Mouse (Mus musculus): ENCODE measurements around the gene Aox1.

The Aox1 gene

DNA sequence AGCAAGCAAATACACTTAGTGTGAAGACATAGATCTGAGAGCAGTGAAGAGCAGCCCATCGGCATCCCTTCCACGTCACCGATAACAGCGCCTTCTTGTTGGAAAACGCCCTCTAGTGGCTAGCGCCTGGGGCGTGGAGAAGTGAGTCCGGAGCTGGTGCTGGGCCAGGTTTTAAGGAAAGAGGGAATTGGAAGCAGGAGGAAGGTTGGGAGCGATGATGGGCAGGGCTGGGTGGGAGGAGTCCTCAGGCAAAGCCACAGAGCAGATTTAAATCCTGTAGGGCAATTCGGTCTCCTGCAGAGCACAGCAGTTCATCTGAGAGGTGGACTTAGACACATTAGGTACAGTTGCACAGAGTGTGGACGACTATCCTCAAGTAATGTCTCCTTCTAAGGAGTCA is 83.1 kb downstream of the Aox1 start, which contains the start of gene Aox3:
Gene Aox3, plus strand, starts transcription at position 251 of the 400 bp plus-strand sequence.
- DNase-seq = peak; percentile 69 to 81

DNA sequence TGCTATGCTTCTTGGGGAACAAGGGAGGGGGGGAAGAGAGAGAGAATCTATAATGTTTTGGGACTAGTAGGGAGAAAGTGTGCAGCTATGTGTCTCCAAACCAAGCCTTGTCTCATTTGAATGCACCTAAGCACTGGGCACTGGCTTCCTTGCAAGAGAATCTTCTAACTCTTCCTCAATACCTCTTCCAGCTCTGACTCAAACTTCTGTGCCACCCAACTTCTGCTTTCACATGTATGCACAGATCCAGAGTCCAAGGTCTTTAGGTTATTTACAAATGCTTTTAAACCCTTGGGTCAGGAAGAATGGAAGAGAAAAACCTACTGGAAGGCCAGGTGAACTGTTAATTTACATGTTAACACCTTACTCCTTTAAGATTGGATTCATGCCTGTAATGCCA is 83.7 kb downstream of the Aox1 start:
- DNase-seq = no peak

DNA sequence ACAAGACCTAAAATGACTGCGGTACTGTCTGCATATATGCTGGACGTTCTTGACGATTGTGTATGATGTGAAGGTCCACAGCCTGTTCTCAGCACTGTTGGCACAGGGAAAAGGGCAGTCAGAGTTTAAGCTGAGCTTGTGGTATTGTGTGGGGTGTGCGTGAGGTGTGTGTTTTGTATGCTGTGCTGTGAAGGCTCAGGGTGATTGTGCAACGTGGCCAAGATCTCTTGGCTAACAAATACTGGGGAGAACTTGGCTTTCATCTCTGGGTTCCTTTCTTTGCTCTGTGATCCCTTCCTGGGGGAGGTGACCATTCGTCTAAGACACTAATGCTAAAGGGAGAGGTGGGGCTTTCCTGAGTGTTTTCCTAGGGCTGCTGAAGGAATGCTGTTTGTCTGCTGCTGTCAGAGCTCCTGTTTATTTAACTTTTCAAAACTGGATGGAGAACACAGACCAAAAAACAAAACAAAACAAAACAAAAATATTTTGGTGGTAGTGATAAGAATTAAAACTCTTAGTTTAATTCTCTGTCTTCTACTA is 84.4 kb downstream of the Aox1 start:
- DNase-seq = no peak

DNA sequence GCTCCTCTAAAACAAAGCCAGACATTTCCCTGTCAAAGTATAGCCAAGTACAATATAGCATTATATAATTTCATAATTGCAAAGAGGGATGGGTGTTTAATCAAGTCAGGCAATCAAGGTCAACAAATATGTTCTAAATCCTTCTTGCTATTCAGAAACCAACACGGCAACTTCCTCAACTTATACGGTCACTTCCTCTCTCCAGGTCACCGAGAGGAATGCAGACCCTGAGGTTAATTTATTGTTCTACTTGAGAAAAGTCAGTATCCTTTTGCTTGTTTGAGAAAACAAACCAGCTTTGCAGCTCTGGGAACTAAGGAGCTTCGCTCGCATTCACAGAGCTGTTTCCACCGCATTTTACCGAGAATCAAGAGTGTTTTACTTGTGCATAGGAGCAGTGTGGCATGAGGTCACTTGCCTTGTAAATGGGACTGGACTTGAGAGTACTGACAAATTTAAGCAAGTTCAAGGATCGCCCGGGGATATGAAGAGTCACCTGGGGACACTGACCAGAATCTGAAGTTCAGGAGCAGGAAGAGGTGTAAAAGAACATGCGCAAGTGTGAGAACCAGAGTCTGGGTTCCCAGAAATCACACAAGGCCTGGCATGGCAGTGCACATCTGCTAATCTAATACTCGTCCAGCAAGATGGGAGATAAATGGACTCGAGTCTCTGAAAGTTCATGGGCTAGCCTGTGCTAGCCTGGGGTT is 85.1 kb downstream of the Aox1 start:
- no peak for DNase-seq

DNA sequence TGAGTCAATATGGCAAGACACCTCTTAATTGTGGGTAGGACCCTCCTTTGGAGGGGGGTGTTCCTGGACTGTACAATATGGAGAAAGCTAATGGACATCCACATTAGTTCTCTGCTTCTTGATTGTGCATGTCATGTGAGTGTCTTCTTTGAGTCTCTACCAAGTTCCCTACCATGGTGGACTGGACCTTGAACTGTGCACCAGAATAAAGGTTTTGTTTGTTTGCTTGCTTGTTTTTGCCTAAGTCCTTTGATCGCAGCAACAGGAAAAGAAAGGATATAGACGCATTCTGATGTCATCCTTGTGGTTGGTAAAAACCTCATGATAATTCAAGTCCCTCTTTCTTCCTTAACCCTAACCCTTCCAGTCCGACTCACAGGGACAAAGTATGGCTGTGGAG is 88.5 kb downstream of the Aox1 start:
- DNase-seq = no peak

DNA sequence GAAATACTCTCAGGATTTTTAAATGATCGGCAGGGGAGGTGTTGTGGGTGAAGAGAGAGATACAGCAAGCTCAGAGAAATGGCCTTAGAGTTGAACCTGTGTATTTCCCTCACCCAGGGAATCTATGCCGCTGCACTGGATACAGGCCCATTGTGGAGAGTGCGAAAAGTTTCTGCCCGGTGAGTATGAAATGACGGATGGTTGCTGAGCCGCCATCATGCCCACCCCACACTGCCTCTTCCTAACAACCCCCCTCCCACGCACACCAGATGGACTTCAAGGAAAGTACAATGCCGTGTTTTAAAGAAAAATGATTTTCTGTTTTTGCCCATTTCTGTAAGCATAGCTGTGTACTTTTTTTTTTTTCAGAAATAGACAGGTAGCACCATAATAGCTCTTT is 95.2 kb downstream of the Aox1 start:
- DNase-seq = no peak

DNA sequence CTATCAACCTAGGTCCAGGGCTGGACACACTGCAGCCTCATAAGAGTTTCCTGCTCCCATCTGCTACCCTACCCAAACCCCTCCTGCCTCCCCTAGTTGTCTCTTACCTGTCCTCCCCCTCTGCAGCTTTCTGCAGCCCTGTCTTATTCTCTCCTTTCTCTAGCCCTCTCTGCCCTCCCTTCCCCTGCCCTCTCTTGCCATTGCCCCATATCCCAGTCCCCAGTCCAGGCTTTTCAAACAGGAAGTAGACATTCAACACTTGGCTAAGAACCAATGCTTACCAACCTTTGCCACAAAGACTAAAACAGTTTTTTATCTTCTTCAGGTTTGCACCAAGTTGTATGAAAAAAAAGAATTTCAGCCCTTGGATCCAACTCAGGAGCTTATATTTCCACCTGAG is 108.2 kb downstream of the Aox1 start:
- DNase-seq = no peak

DNA sequence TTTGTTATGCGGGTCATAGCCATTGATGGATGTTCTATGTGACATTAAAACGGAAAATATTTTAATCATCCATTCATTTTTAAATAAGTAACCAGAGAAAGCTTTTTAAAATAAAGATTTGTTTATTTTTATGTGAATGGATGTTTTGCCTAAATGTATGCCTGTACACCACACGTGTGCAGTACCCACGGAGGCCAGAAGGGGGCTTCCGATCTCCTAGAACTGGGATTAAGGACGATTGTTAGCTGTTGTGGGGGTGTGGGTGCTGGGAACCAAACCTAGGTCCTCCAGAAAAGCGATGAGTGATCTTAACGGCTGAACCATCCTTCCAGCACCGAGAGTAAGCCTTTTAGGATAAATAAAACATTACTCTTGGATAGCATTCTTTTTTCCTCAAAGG is 109.3 kb downstream of the Aox1 start:
- DNase-seq = no peak

DNA sequence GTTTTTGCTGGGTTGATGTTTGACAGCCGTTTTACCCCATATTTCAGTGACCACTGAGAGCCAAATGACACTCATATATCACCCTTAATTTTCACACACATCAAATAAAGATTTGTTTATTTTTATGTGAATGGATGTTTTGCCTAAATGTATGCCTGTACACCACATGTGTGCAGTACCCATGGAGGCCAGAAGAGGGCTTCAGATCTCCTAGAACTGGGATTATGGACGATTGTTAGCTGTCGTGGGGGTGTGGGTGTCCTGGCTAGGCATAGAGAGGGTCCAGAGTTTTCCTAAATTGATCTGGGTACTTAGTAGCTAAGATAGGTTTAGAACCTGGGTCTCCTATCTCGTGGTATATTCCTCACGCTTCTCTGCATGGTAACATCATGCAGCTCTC is 110.9 kb downstream of the Aox1 start:
- no peak for DNase-seq

DNA sequence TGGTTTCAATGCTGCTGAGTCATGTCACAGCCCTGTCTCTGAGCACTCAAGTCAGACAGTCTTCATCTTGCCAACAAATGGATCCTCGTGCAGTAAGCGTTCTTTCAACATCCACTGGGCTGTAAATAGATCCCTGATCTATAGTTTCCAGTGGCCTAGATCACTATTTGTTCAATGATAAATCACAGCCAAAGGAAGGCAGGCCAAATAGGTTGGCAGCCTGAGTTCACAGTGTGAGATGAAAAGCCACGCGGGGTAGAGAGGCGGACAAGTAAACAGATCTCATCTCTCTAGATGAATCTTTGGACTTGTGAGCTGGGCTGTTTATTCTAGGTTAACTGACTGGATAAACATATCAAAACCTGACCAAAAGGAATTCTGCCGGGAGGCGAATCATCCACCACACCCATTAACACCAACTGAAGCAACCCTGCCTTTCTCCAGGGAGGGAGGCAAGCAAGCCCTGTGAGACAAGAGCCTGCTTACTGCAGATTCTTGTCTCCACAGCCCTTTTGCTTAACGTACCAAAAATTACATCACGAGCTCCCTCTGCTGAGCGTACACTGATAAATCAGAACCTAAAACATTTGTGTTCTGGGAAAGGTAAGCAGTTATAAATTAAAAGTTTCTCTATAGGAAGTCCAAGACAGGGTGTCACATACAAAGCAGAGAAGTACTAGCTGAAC is 114.8 kb downstream of the Aox1 start:
- peak; percentile 22 to 26 for DNase-seq

DNA sequence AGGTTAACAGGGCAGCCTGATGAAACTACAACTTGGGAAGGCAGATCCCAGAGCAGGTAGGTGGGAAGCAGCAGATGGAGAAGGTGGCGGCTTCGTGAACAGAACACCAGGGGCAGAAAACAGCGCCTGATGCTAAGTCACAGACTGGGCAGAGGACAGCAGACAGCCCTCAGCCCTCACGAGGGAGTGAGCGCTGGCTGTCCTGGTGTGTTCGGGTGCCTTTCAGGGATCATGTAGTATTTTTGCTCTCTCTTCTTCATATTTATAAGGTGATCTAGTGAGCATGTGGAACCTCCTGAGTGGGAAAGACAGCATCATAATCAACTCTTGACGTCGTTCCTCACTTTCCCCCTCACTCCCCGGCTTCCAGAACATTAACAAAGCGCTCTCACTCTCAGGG is 116.3 kb downstream of the Aox1 start:
- DNase-seq = no peak

DNA sequence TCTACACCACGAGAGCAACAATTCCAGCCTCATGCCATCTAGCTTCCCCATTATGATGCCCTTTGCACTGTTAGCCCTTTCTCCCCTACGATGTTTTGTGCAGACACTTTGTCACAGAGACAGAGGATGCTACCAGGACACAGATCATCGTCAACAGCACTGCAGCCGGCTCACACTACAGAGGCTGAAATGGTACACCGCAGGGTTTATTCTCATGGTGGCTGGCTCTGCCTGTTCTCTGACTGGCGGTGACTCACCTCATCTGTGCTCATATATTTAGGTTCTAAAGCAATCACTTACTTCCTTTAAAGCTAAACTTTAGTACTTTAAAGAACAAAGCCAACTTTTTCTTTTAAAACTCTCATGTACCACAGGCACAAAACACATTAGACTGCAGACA is 118.0 kb downstream of the Aox1 start:
- no peak for DNase-seq

DNA sequence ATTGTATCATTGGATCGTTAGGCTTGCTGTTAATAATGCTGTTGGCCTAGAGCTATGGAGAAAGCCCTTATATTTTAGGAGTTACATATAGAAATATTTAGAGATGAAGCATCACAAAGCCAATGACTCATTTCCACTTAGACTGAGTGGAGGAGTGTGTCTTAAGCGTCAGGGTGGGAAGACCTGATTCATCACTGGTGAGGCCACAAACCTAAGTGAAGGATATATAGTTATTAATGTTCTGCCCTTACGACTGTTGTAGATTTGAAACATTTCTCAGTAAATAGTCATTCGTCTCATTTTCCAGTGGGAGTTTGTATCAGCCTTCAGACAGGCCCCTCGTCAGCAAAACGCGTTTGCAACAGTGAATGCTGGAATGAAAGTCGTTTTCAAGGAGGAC is 122.5 kb downstream of the Aox1 start:
- DNase-seq = no peak
